Mouse (Mus musculus) MEL (cell line): ENCODE results near the gene Yipf4.

ENCODE experiments used
- BHLHE40 ChIP-seq: IDR thresholded peaks from 2 replicates; pipeline ENCODE4 v1.6.1; 2012; ENCODE audit warnings: low read depth, mild to moderate bottlenecking, inconsistent platforms, low read length, improper control_type of control experiment, borderline replicate concordance
- CHD2 ChIP-seq: IDR thresholded peaks from 2 replicates; pipeline ENCODE4 v1.6.1; 2011; ENCODE audit warnings: low read length, improper control_type of control experiment
- CTCF ChIP-seq, 3 experiments: IDR thresholded peaks in 2 of 3; conservative IDR thresholded peaks in 1 of 3; 2 replicates each; pipeline ENCODE4 v1.5.1; 2011 to 2012; ENCODE audit warnings: low read length in 3 of 3, low read depth in 2 of 3, mild to moderate bottlenecking in 2 of 3, improper control_type of control experiment in 1 of 3, inconsistent platforms in 1 of 3, mixed read lengths in 1 of 3, moderate library complexity in 1 of 3; ENCODE audit not compliant: control insufficient read depth in 1 of 3, insufficient read depth in 1 of 3, poor library complexity in 1 of 3, severe bottlenecking in 1 of 3
- EP300 ChIP-seq, 2 experiments: IDR thresholded peaks; 2 replicates each; pipeline ENCODE4 v1.6.1; 2011; ENCODE audit warnings: improper control_type of control experiment in 2 of 2, low read length in 2 of 2, low read depth in 1 of 2, mild to moderate bottlenecking in 1 of 2
- HCFC1 ChIP-seq: IDR thresholded peaks from 2 replicates; pipeline ENCODE4 v1.6.1; 2012; ENCODE audit warnings: low read depth, mild to moderate bottlenecking, inconsistent platforms, low read length, improper control_type of control experiment, moderate library complexity
- MAX ChIP-seq: IDR thresholded peaks from 2 replicates; pipeline ENCODE4 v1.6.1; 2011; ENCODE audit warnings: low read length, improper control_type of control experiment
- MXI1 ChIP-seq: IDR thresholded peaks from 2 replicates; pipeline ENCODE4 v1.6.1; 2011; ENCODE audit warnings: mild to moderate bottlenecking, low read depth, low read length, improper control_type of control experiment
- NELFE ChIP-seq: IDR thresholded peaks from 2 replicates; pipeline ENCODE4 v1.6.1; 2011; ENCODE audit warnings: low read depth, low read length, improper control_type of control experiment
- POLR2A ChIP-seq, 2 experiments: IDR thresholded peaks; 2 replicates each; pipeline ENCODE4 v1.6.1; 2011 to 2012; ENCODE audit warnings: low read length in 2 of 2, mild to moderate bottlenecking in 2 of 2, control low read depth in 1 of 2, improper control_type of control experiment in 1 of 2, low read depth in 1 of 2, moderate library complexity in 1 of 2; ENCODE audit not compliant: control insufficient read depth in 1 of 2, insufficient read depth in 1 of 2, poor library complexity in 1 of 2
- POLR2AphosphoS5 ChIP-seq: IDR thresholded peaks from 2 replicates; pipeline ENCODE4 v1.6.1; 2012; ENCODE audit warnings: low read depth, borderline replicate concordance, mild to moderate bottlenecking, inconsistent platforms, low read length, moderate library complexity, mixed read lengths
- SIN3A ChIP-seq: IDR thresholded peaks from 2 replicates; pipeline ENCODE4 v1.6.1; 2012; ENCODE audit warnings: low read length, improper control_type of control experiment, inconsistent platforms
- TBP ChIP-seq: IDR thresholded peaks from 2 replicates; pipeline ENCODE4 v1.8.0; 2011; ENCODE audit warnings: low read depth, low read length, improper control_type of control experiment

DNA sequence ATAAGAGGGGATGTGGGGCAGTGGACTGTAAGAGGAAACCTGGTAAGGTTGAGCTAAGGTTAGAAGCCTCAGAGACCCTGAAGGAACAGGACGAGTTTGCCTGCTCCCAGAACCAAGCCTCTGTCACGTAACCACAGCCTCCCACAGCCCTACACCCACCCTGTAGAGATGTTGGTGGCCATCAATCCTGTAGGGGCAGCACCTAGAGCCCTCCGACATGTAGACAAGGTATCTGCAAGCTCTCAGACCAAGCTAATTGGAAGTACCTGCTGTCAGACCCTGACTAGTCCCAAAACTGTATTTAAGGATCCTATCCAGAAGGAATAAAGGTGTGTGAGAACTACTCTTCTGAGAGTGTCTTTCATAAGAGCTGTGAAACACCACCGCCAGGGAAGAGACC lies 33.9 kb upstream of the Yipf4 start:
- TF ChIP-seq MXI1 (no peak), CTCF (IDR thresholded peaks at IDR 0.05 in 2 of 3, conservative IDR thresholded peaks at IDR 0.05 in 1 of 3; ENCODE audit: control insufficient read depth in 1 of 3, insufficient read depth in 1 of 3, low read depth in 2 of 3, low read length in 3 of 3, poor library complexity in 1 of 3, severe bottlenecking in 1 of 3) (no peak), NELFE (no peak), POLR2A (IDR thresholded peaks at IDR 0.05; ENCODE audit: control insufficient read depth in 1 of 2, insufficient read depth in 1 of 2, low read depth in 1 of 2, low read length in 2 of 2, poor library complexity in 1 of 2) (no peak), POLR2AphosphoS5 (no peak), HCFC1 (no peak), CHD2 (no peak), BHLHE40 (no peak), EP300 (IDR thresholded peaks at IDR 0.05; ENCODE audit: low read depth in 1 of 2, low read length in 2 of 2) (no peak), TBP (no peak), MAX (no peak), SIN3A (no peak)
